Mouse (Mus musculus) liver, postnatal 0 days (tissue): ENCODE measurements around the gene Cttnbp2nl.

Experiments used
- CTCF ChIP-seq: sonication (generic); IDR thresholded peaks from 2 replicates; pipeline ENCODE4 v1.5.1; 2016; ENCODE audit warnings: antibody characterized with exemption, low read depth
- EP300 ChIP-seq: IDR thresholded peaks from 2 replicates; pipeline ENCODE4 v1.6.1; 2016; ENCODE audit warnings: antibody characterized with exemption, low read depth, mild to moderate bottlenecking

DNA sequence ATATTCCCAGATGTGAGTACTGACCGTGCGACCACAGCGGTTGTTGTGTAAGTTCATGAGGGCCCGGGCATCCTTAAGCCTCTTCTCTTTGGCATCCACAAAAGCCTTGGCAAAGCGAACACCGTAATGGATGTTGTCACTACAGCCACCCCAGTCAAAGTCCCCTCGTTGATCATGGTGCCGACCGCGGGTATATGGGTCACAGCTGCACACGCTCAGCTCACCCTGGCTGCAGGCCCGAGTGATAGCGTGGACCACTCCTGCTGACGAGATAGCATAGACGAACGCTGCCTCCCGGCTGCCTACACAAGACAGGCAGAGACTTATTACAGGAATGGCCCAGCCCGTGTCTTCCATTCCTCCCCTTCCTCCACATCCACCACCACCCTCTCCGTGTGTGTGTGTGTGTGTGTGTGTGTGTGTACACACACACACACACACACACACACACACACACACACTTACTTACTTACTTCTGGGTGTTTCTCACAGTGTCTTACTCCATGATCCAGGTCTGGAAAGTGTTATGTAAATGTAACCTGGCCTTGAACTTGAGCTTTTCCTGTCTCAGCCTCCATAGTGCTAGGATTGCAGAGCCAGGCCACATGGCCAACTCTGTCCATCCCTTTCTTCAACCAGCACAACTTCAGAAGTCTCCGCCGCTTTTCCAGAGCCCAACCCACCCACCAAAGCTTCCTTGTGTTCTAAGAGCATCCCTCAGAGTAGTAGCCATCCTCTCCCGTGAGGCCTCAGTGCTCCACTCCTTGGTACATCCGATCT, 99.9 kb downstream of the Cttnbp2nl start:
- TF ChIP-seq CTCF (no peak), EP300 (no peak)
